Mouse (Mus musculus) thymus, adult 2 months (tissue): ENCODE measurements around the gene Gm45785. TPM values are rescaled to one million over a fixed set of nuclear protein-coding genes. Genes with fewer than 3 reads are reported as not detected.

Experiments used
- DNase-seq: peaks from one replicate; pipeline ENCODE4 v3.0.0; 2021
- H3K27ac ChIP-seq: fragments of 200-500 bp; 2 replicates; pipeline ENCODE4 v1.5.1; 2012; ENCODE audit warnings: low read length, control low read depth; ENCODE audit not compliant: control insufficient read depth, insufficient read depth
- H3K27me3 ChIP-seq: fragments of 200-500 bp; 2 replicates; pipeline ENCODE4 v1.6.1; 2012; ENCODE audit warnings: mild to moderate bottlenecking, low read length, moderate library complexity, mixed read lengths; ENCODE audit not compliant: control insufficient read depth, insufficient read depth
- H3K36me3 ChIP-seq: fragments of 200-500 bp; 2 replicates; pipeline ENCODE4 v1.6.1; 2012; ENCODE audit warnings: mild to moderate bottlenecking, low read length, moderate library complexity; ENCODE audit not compliant: control insufficient read depth, insufficient read depth
- H3K4me1 ChIP-seq: fragments of 200-500 bp; replicated peaks from 2 replicates; pipeline ENCODE4 v1.6.1; 2012; ENCODE audit warnings: low read length; ENCODE audit not compliant: control insufficient read depth, insufficient read depth
- H3K4me3 ChIP-seq: fragments of 200-500 bp; 2 replicates; pipeline ENCODE4 v1.5.1; 2012; ENCODE audit warnings: mild to moderate bottlenecking, low read length, control low read depth, moderate library complexity; ENCODE audit not compliant: control insufficient read depth, insufficient read depth
- CTCF ChIP-seq: fragments of 200-500 bp; IDR thresholded peaks from 2 replicates; pipeline ENCODE4 v1.5.1; 2012; ENCODE audit warnings: mild to moderate bottlenecking, control low read depth, low read length, moderate library complexity, borderline replicate concordance; ENCODE audit not compliant: control insufficient read depth, poor library complexity, insufficient read depth; ENCODE audit errors: extremely low read depth
- POLR2A ChIP-seq: fragments of 200-500 bp; IDR thresholded peaks from 2 replicates; pipeline ENCODE4 v1.6.1; 2012; ENCODE audit warnings: mild to moderate bottlenecking, low read length, control low read depth, moderate library complexity; ENCODE audit not compliant: control insufficient read depth, poor library complexity, insufficient read depth; ENCODE audit errors: extremely low read depth
- WGBS: fragments of 180-500 bp; shearing (Covaris S2); methylation state at CpG from one replicate; pipeline ENCODE4 v1.1.7; 2018; 5-methylcytosine and 5-hydroxymethylcytosine counted together
- polyA plus RNA-seq: library from polyadenylated mRNA; depleted of rRNA; stranded (reverse); fragments of >200 nt; gene quantifications from 2 replicates; pipeline ENCODE4 v1.2.3, GENCODE M21; 2012

Gm45785 gene
- polyA plus RNA-seq, 1 experiment = not detected

DNA sequence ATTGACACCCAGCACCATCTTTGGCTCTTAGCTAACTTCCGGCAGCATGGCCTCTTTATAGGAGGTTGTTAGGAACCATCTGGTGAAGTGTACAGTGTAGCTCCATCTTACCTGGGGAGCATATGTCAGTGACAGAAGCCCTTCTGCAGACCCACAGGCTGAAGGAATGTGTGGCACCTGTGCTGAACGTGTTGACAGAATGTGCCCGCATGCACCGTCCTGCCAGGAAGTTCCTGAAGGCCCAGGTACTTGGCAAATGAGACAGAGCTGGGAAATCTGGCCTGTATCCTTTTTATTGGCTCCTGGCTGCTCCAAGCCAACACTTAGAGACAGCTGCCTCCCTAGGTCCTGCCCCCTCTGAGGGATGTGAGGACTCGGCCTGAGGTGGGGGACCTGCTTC is 4.6 kb upstream of the Gm45785 start:
- no peaks in the 10 kb centered on the region for H3K27me3 ChIP-seq
- H3K27ac ChIP-seq = no peak overlapping the region
- TF ChIP-seq CTCF (no peak), POLR2A (no peak)
- no peak overlapping the region for H3K4me3 ChIP-seq
- H3K4me1 ChIP-seq = peaks cover 19% of the 10 kb centered on the region
- WGBS = 98% methylated on average over 5 of the region's 5 CpGs
- H3K36me3 ChIP-seq = peaks cover 39% of the 10 kb centered on the region
- DNase-seq = no peak

GRCm38 (mm10) chr7:140859997-140860396 is 3.9 kb upstream of the Gm45785 start:
- H3K27ac ChIP-seq = no peak overlapping the region
- H3K4me3 ChIP-seq = no peak overlapping the region
- no peaks in the 10 kb centered on the region for H3K27me3 ChIP-seq
- DNase-seq = no peak
- TF ChIP-seq CTCF (no peak), POLR2A (no peak)
- H3K36me3 ChIP-seq = peaks cover 39% of the 10 kb centered on the region
- 85% methylated on average over 6 of the region's 6 CpGs for WGBS
- peaks cover 25% of the 10 kb centered on the region for H3K4me1 ChIP-seq

DNA sequence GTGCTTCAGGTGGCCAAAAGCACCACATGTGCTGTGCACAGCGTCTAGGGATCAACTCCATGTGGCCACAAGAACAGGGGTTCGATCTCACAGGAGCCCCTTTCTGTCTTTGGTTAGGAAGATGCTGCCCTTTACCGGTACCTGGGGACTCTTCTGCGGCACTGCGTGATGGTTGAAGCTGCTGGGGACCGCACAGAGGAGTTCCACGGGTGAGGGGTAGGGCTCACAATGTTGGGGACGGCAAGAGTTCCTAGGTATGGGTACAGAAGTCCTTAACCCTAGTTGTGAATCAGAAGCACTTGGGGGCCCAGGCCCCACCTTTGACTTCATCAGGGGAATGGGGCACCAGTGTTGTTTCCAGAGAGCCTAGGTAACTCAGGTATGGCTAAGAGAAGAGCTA is 2.6 kb upstream of the Gm45785 start:
- TF ChIP-seq CTCF (no peak), POLR2A (no peak)
- Histone ChIP-seq H3K36me3 (peaks cover 34% of the 10 kb centered on the region), H3K4me1 (peaks cover 27% of the 10 kb centered on the region), H3K4me3 (no peak overlapping the region), H3K27me3 (no peaks in the 10 kb centered on the region), H3K27ac (no peak overlapping the region)
- 89% methylated on average over 8 of the region's 8 CpGs for WGBS
- no peak for DNase-seq

DNA sequence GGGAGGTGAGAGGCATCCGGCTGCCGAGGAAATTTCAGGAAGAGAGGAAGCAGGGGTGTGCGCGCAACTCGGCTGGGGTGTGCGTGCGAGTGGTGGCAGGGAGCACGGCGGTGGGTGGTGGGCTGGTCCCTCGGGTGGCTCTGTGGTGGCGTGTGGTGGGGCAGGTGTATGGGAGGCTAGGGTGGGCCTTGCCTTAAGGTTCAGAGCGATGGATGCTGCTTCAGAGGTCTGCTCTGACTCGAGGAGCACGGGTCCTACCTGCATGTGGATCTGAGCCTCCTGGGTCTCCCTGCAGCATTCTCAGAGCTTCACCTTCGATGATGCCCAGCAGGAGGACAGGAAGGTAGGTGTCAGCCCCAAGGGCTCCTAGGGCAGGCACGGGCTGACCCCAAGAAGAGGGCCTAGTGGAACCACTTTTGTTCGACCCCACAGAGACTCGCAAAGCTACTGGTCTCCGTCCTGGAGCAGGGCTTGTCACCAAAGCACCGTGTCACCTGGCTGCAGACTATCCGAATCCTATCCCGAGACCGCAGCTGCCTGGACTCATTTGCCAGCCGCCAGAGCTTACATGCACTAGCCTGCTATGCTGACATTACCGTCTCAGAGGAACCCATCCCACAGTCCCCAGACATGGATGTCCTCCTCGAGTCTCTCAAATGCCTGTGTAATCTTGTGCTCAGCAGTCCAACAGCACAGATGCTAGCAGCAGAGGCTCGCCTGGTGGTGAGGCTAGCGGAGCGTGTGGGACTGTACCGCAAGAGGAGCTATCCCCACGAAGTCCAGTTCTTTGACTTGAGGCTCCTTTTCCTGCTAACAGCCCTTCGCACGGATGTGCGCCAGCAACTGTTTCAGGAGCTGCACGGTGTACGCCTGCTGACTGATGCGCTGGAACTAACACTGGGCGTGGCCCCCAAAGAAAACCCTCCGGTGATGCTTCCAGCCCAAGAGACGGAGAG is 1.7 kb upstream of the Gm45785 start, which contains the start of gene Bet1l:
Bet1l (minus strand) TSS at position 28 of the 956 bp plus-strand sequence.
- Histone ChIP-seq H3K27ac (peak within 1 kb of the TSS; percentile 77), H3K36me3 (peaks cover 32% of the 10 kb centered on the region), H3K27me3 (no peaks in the 10 kb centered on the region), H3K4me3 (peak within 1 kb of the TSS; percentile 98), H3K4me1 (peaks cover 27% of the 10 kb centered on the region)
- WGBS = 13% methylated on average over 40 of the region's 40 CpGs
- peak; percentile 10 for DNase-seq
- TF ChIP-seq CTCF (no peak), POLR2A (no peak)

DNA sequence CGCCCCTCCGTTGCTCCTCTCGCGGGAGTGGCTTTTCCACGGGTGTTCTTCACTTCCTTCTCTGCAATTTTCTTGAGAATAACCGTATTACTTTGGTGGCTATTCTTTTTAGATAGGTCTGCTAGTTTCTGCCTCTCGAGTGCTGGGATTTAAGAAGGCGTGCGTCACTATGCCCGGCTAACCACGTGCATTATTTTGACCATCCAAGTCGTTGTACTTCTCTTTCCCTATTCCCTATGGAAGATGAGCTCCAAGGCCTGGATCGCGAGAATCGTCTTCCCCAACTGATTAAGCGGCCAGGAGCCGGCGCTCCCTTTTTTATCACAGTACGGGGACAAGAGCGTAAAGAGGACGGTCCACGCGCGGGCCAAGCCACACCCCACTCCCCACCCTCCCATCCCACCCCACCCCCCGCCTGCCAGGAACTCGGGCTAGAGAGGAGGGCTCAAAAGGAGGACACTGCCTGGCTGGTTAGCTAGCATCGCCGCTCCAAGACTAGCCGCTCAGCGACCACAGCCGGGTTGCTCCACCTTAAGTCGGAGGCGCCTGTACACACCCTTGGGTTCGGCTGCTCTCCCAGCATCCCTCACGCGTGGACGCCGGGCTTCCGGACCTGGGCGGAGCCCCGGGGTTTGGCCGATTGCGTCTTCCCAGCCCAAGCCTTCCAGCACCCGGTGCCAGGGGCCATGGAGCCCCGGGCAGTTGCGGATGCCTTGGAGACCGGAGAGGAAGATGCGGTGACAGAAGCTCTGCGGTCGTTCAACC is 836 bp upstream of the Gm45785 start, which contains the start of gene Ric8a:
Ric8a (plus strand) TSS at position 173 of the 765 bp plus-strand sequence.
- TF ChIP-seq CTCF = 0 out of 2 replicates have a peak, but pooled peaks have one; percentile 36
- peak; percentile 66 for TF ChIP-seq POLR2A
- under 1% methylated on average over 50 of the region's 50 CpGs for WGBS
- peaks cover 23% of the 10 kb centered on the region for H3K36me3 ChIP-seq
- peak within 1 kb of the TSS; percentile 98 for H3K4me3 ChIP-seq
- no peaks in the 10 kb centered on the region for H3K27me3 ChIP-seq
- H3K4me1 ChIP-seq = peaks cover 27% of the 10 kb centered on the region
- peak; percentile 85 for DNase-seq
- peak within 1 kb of the TSS; percentile 77 for H3K27ac ChIP-seq

GRCm38 (mm10) chr7:140855181-140855580 is 950 bp downstream of the Gm45785 start:
- no peak for TF ChIP-seq POLR2A
- TF ChIP-seq CTCF = no peak
- H3K4me1 ChIP-seq = peaks cover 27% of the 10 kb centered on the region
- H3K27me3 ChIP-seq = no peaks in the 10 kb centered on the region
- WGBS = 78% methylated on average over 9 of the region's 9 CpGs
- no peak overlapping the region for H3K27ac ChIP-seq
- H3K36me3 ChIP-seq = peaks cover 8% of the 10 kb centered on the region; the same call in 1 of the 2 replicates
- no peak for DNase-seq
- H3K4me3 ChIP-seq = no peak overlapping the region
